ENCODE assay signal across 8 mouse cellular contexts in the genomic region with DNA sequence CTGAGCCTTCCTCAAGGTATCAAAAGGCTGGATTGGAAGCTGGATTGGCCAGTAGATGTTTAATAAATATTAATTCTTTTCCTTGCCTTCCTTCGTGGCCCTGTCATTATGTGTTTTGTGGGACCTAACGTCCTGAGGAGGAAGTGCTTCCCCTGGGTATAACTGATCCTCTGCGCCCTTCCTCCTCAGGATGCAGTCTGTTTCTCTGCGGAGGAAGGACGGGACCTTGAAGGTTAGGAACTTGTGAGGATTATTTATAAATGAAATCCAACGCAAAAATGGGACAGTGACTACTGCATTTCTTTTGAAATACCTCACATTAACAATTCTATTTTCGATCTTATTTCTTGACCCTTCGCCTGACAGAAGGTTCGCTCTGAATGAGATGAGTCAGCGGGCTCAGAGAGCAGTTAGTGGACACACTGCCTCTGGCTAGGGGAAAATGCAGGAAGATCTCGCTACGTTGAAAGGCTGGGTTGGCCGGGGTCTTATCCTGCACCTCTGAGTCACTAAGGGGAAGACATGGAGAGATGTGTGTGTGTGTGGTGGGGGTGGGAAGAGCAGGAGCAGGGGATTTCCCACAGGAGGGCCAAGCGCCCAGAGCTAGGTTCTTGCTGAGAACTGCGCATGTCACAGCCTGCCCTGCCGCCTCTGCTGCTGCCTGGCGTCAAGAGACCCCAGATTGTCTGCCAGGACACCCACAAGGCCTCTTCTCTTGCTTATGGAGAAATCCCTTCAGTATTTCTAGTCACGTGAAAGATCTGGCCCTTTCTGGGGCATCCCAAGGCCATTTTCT. TPM values are rescaled to one million over a fixed set of nuclear protein-coding genes. Genes with fewer than 3 reads are reported as not detected.
DNase-seq lines count a peak whose midpoint lies in the region; ATAC-seq and TF ChIP-seq lines count a peak whose summit lies in the region.

No protein-coding gene starts in this region.

- no peak overlapping the region for H3K9ac ChIP-seq in lung, postnatal 0 days (replicated peaks; ENCODE audit: low read depth)

- H3K27me3 ChIP-seq in lung, postnatal 0 days (replicated peaks; ENCODE audit: insufficient read depth, low read length): no peaks in the 10 kb centered on the region

- TF ChIP-seq EP300 in lung, postnatal 0 days (IDR thresholded peaks at IDR 0.05): no peak

- no peak for DNase-seq in gastrocnemius, adult 2 months
- no peak for DNase-seq in gastrocnemius, postnatal 25 days
- peak; percentile 29 for DNase-seq in heart, adult 8-10 months (ENCODE audit: low spot score)
- DNase-seq in lung, postnatal 0 days (ENCODE audit: low spot score): peak; percentile 18
- DNase-seq in neural tube, embryonic 10.5 days (ENCODE audit: extremely low spot score, low spot score): no peak
- no peak for DNase-seq in gastrocnemius, adult 18-20 months (ENCODE audit: low spot score)
- DNase-seq in MN1 (ENCODE audit: low spot score): no peak

- peak overlapping the region; percentile 80 for H3K27ac ChIP-seq in gastrocnemius, adult 2 months
- 0 out of 2 replicates have a peak overlapping the region, but pooled peaks have one; percentile 3 for H3K27ac ChIP-seq in lung, postnatal 0 days (ENCODE audit: low read length)

- intact Hi-C loops in gastrocnemius, adult 2 months (cut with DNase I): no loop called here

- H3K4me2 ChIP-seq in lung, postnatal 0 days (replicated peaks; ENCODE audit: low read depth, low read length): peak overlapping the region; percentile 22; the same call in 1 of the 2 replicates

- peak; percentile 22 for ATAC-seq in CD4-positive, CD25-positive, alpha-beta regulatory T cell, adult 4 months
- ATAC-seq in lung, postnatal 0 days: 0 out of 2 replicates have a peak, but pooled peaks have one; percentile 29

- 63% methylated on average over 18 of the region's 18 CpGs for WGBS in lung, postnatal 0 days

- H3K9me3 ChIP-seq in lung, postnatal 0 days (ENCODE audit: low read length): no peaks in the 10 kb centered on the region

- peaks cover 8% of the 10 kb centered on the region; the same call in 1 of the 2 replicates for H3K4me1 ChIP-seq in lung, postnatal 0 days (ENCODE audit: insufficient read depth, low read depth, low read length)

- no peaks in the 10 kb centered on the region for H3K36me3 ChIP-seq in lung, postnatal 0 days (ENCODE audit: insufficient read depth, low read length)

- no peak for TF ChIP-seq CTCF in gastrocnemius, adult 2 months (IDR thresholded peaks at IDR 0.05)
- no peak for TF ChIP-seq CTCF in lung, postnatal 0 days (IDR thresholded peaks at IDR 0.05)

- peak overlapping the region; percentile 54 for H3K4me3 ChIP-seq in gastrocnemius, adult 2 months
- H3K4me3 ChIP-seq in lung, postnatal 0 days (ENCODE audit: low read depth, low read length): no peak overlapping the region

RNA-seq across cellular contexts. Expression of a gene that starts 3.2 kb away (rescaled TPM):
- 10 to 100 TPM in 1 of 2 experiments, 1 to 10 TPM in 1; 4.9 to 10.2 TPM for total RNA-seq in gastrocnemius, adult 2 months (2021)
- 10 to 100 TPM in 1 of 2 experiments, 1 to 10 TPM in 1; 6.3 to 12.1 TPM for total RNA-seq in gastrocnemius, postnatal 25 days (2021)
- polyA plus RNA-seq in CD4-positive, CD25-positive, alpha-beta regulatory T cell, adult 4 months (2017; shearing (Covaris generic)): 1,000 to 10,000 TPM; 2,618 to 2,837 TPM
- total RNA-seq in heart, adult 8-10 months (2022): 10 to 100 TPM; 19.6 to 27.6 (median 22.0) TPM
- polyA plus RNA-seq in lung, postnatal 0 days (2015; fragmentation: Nextera tagmentation; extraction: Ambion mirVana): 68.4 and 70.8 TPM in 2 replicates
- total RNA-seq in gastrocnemius, adult 18-20 months (2021): 10 to 100 TPM in 1 of 2 experiments, 1 to 10 TPM in 1; 5.8 to 10.9 TPM

RNA-seq across cellular contexts. Expression of a gene that starts 14.9 kb away (rescaled TPM):
- not detected for total RNA-seq in gastrocnemius, adult 2 months (2021)
- not detected for total RNA-seq in gastrocnemius, postnatal 25 days (2021)
- under 1 TPM; 0.05 to 0.10 TPM for polyA plus RNA-seq in CD4-positive, CD25-positive, alpha-beta regulatory T cell, adult 4 months (2017; shearing (Covaris generic))
- under 1 TPM in 1 of 4 experiments, not detected in 3; 0.81 TPM for total RNA-seq in heart, adult 8-10 months (2022)
- polyA plus RNA-seq in lung, postnatal 0 days (2015; fragmentation: Nextera tagmentation; extraction: Ambion mirVana): 0.27 and 0.60 TPM in 2 replicates
- total RNA-seq in gastrocnemius, adult 18-20 months (2021): not detected

RNA-seq across cellular contexts. Expression of a gene that starts 16.5 kb away (rescaled TPM):
- under 1 TPM in 1 of 2 experiments, not detected in 1; 0.20 TPM for total RNA-seq in gastrocnemius, adult 2 months (2021)
- not detected for total RNA-seq in gastrocnemius, postnatal 25 days (2021)
- polyA plus RNA-seq in CD4-positive, CD25-positive, alpha-beta regulatory T cell, adult 4 months (2017; shearing (Covaris generic)): 1 to 10 TPM; 2.9 to 3.1 TPM
- total RNA-seq in heart, adult 8-10 months (2022): under 1 TPM in 2 of 4 experiments, not detected in 2; 0.44 to 0.57 TPM
- 0.61 and 0.74 TPM in 2 replicates for polyA plus RNA-seq in lung, postnatal 0 days (2015; fragmentation: Nextera tagmentation; extraction: Ambion mirVana)
- total RNA-seq in gastrocnemius, adult 18-20 months (2021): not detected

Comparison
In these comparisons a context has a peak if more than half of its experiments do, and no peak if none do; other contexts are left out.
1. DNase-seq: peak in heart, adult 8-10 months (single experiment) and lung, postnatal 0 days (single experiment); none in gastrocnemius, adult 2 months (single experiment), gastrocnemius, postnatal 25 days (single experiment), neural tube, embryonic 10.5 days (single experiment), gastrocnemius, adult 18-20 months (single experiment) and MN1 (single experiment).